Mouse (Mus musculus) CH12.LX (cell line): ENCODE results near the gene Ski. TPM values are rescaled to one million over a fixed set of nuclear protein-coding genes. Genes with fewer than 3 reads are reported as not detected.

ENCODE experiments used
- DNase-seq: peaks from one replicate; pipeline ENCODE4 v3.0.0-alpha.2; 2013; ENCODE audit errors: extremely low read depth
- H3K27ac ChIP-seq: 2 replicates; pipeline ENCODE4 v1.5.1; 2012; ENCODE audit warnings: low read depth, mild to moderate bottlenecking, control low read depth, moderate library complexity; ENCODE audit not compliant: insufficient read depth
- H3K27me3 ChIP-seq: replicated peaks from 2 replicates; pipeline ENCODE3; 2012; ENCODE audit warnings: inconsistent platforms
- H3K36me3 ChIP-seq, 2 experiments: replicated peaks in 1 of 2; 2 replicates each; pipeline versions ENCODE3 to v1.6.1; 2012; ENCODE audit warnings: inconsistent platforms in 1 of 2, low read length in 1 of 2, mild to moderate bottlenecking in 1 of 2, mixed read lengths in 1 of 2, moderate library complexity in 1 of 2; ENCODE audit not compliant: control insufficient read depth in 1 of 2, insufficient read depth in 1 of 2
- H3K4me1 ChIP-seq, 2 experiments: 2 replicates each; pipeline ENCODE4 v1.6.1; 2012; ENCODE audit warnings: inconsistent platforms in 1 of 2, moderate library complexity in 1 of 2; ENCODE audit not compliant: insufficient read depth in 2 of 2, control insufficient read depth in 1 of 2
- H3K4me2 ChIP-seq: 2 replicates; pipeline ENCODE4 v1.6.1; 2012; ENCODE audit warnings: low read depth, mild to moderate bottlenecking, control low read depth; ENCODE audit not compliant: poor library complexity, insufficient read depth, severe bottlenecking
- H3K4me3 ChIP-seq, 3 experiments: fragments of 150-350 bp in 1 of 3; sonication (generic) in 1 of 3; replicated peaks in 1 of 3; 2 replicates each; pipeline versions ENCODE3 to v1.5.1; 2011 to 2012; ENCODE audit warnings: low read depth in 2 of 3, low read length in 2 of 3, mild to moderate bottlenecking in 2 of 3, moderate library complexity in 2 of 3, control low read depth in 1 of 3, improper control_type of control experiment in 1 of 3, inconsistent platforms in 1 of 3, mixed read lengths in 1 of 3; ENCODE audit not compliant: poor library complexity in 1 of 3
- H3K79me2 ChIP-seq: replicated peaks from 2 replicates; pipeline ENCODE4 v1.6.1; 2012; ENCODE audit warnings: mild to moderate bottlenecking, moderate library complexity; ENCODE audit not compliant: control insufficient read depth, poor library complexity, insufficient read depth, severe bottlenecking; ENCODE audit errors: extremely low read depth
- H3K9ac ChIP-seq: 2 replicates; pipeline ENCODE4 v1.6.1; 2012; ENCODE audit warnings: low read depth, mild to moderate bottlenecking, control low read depth, moderate library complexity; ENCODE audit not compliant: insufficient read depth
- H3K9me3 ChIP-seq: replicated peaks from 2 replicates; pipeline ENCODE3; 2012; ENCODE audit warnings: low read length, inconsistent platforms, mixed read lengths
- ELF1 ChIP-seq: IDR thresholded peaks from 2 replicates; pipeline ENCODE4 v1.6.1; 2014; ENCODE audit warnings: low read depth, mild to moderate bottlenecking, inconsistent platforms, low read length, improper control_type of control experiment
- ETS1 ChIP-seq: conservative IDR thresholded peaks from 2 replicates; pipeline ENCODE4 v1.6.1; 2012; ENCODE audit warnings: low read depth, mild to moderate bottlenecking, inconsistent platforms, low read length, improper control_type of control experiment, moderate library complexity
- HCFC1 ChIP-seq: IDR thresholded peaks from 2 replicates; pipeline ENCODE4 v1.6.1; 2012; ENCODE audit warnings: low read depth, mild to moderate bottlenecking, inconsistent platforms, low read length, improper control_type of control experiment
- MAX ChIP-seq: IDR thresholded peaks from 2 replicates; pipeline ENCODE4 v1.6.1; 2011; ENCODE audit warnings: low read length, improper control_type of control experiment
- POLR2A ChIP-seq: IDR thresholded peaks from 2 replicates; pipeline ENCODE4 v1.6.1; 2011; ENCODE audit warnings: low read depth, mild to moderate bottlenecking, improper control_type of control experiment, low read length
- ZC3H11A ChIP-seq: IDR thresholded peaks from 2 replicates; pipeline ENCODE4 v1.6.1; 2012; ENCODE audit warnings: low read depth, mild to moderate bottlenecking, inconsistent platforms, low read length, improper control_type of control experiment
- dilution Hi-C: fragments of 300-500 bp; cut with MboI; formaldehyde crosslinking; loops from 2 replicates; pipeline ENCODE4 v1.14.3; 2020; ENCODE audit warnings: low sequenced_read_pairs; ENCODE audit not compliant: extremely low pct_unique_long_range_greater_than_20kb, extremely low pct_ligation_motif_present
- in situ Hi-C: fragments of 300-500 bp; cut with MboI; formaldehyde crosslinking; loops from 3 replicates; pipeline ENCODE4 v1.14.3; 2019; ENCODE audit warnings: low sequenced_read_pairs, low pct_ligation_motif_present, low pct_unique_long_range_greater_than_20kb, mixed read lengths
- polyA plus RNA-seq: library from polyadenylated mRNA; unstranded; fragments of >175 nt; gene quantifications from 2 replicates; pipeline ENCODE4 v1.2.1, GENCODE M21; 2012; ENCODE audit warnings: low read depth; ENCODE audit not compliant: insufficient read length
- total RNA-seq, 2 experiments: library from RNA; depleted of rRNA; stranded (reverse); fragments of 300-350 nt in 1 of 2; fragments of >200 nt in 1 of 2; gene quantifications; 2 replicates each; pipeline ENCODE4 v1.2.3; 2012 to 2014

Gene Ski
- total and polyA plus RNA-seq, 3 experiments: 4.1 to 17.9 (median 10.1) TPM

DNA sequence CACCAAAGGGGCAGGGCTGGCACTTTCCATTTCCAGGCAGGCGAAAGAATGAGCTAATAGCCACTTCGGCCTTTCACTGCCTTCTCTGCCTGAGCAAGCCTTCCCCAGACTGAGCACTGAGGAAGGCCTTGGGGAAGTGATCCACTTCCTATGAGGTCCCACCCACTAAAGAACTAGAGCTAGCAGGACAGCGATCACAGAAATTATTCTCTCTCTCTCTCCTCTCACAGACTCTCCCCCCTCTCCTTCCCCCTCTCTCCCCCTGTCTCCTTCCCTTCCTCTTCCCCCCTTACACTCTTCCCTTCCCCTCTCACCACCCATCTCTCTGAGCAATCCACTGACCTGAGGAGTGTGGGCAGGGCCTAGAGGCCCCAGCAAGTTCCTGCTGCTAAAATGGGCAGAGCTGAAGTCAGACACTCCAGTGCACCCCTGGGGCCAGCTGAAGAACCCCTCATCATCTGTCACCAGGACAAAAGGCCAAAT is 35.2 kb downstream of the Ski start:
- Histone ChIP-seq H3K79me2 (peaks cover 81% of the 10 kb centered on the region), H3K27me3 (no peaks in the 10 kb centered on the region), H3K9ac (no peak overlapping the region), H3K36me3 (peaks cover 0 to 27% of the 10 kb centered on the region in 2 experiments), H3K4me2 (peak overlapping the region; percentile 69), H3K4me3 (no peak overlapping the region), H3K9me3 (no peaks in the 10 kb centered on the region), H3K27ac (peak overlapping the region; percentile 42), H3K4me1 (peaks cover 54 to 96% of the 10 kb centered on the region in 2 experiments)
- peak; percentile 51 for DNase-seq
- in situ Hi-C loops: no loop called here
- dilution Hi-C loops: no loop called here
- TF ChIP-seq ETS1 (peak; percentile 25; the same call in 1 of the 2 replicates), ELF1 (no peak)

DNA sequence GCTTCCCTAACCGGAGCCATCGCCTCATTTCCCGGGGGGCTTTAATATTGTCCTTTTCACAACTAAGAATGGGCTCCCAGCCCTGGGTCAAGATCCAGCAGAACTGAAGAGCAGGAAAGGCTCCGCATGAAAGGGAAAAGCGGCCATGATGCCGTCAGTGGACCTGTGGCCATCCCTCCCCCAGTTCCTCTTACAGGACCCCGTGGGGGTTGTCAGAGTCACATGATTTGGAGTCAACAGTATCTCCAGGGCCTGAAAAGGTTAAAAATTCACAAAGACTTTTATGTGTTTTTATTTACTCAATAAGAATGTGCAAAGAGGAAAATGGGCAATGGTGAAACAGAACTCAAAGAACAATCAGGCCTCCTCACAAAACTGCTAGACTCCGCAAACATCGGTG is 36.5 kb downstream of the Ski start:
- no peaks in the 10 kb centered on the region for H3K27me3 ChIP-seq
- TF ChIP-seq HCFC1 (no peak), POLR2A (no peak)
- TF ChIP-seq, all 38 proteins: peak for 0
- Histone ChIP-seq H3K4me1 (peaks cover 47 to 87% of the 10 kb centered on the region in 2 experiments), H3K79me2 (peaks cover 72% of the 10 kb centered on the region), H3K4me3 (no peak overlapping the region), H3K36me3 (peaks cover 0 to 21% of the 10 kb centered on the region in 2 experiments), H3K9me3 (no peaks in the 10 kb centered on the region), H3K9ac (no peak overlapping the region), H3K27ac (no peak overlapping the region), H3K4me2 (no peak overlapping the region)
- no peak for DNase-seq
- dilution Hi-C loops: no loop called here
- in situ Hi-C loops: no loop called here

DNA sequence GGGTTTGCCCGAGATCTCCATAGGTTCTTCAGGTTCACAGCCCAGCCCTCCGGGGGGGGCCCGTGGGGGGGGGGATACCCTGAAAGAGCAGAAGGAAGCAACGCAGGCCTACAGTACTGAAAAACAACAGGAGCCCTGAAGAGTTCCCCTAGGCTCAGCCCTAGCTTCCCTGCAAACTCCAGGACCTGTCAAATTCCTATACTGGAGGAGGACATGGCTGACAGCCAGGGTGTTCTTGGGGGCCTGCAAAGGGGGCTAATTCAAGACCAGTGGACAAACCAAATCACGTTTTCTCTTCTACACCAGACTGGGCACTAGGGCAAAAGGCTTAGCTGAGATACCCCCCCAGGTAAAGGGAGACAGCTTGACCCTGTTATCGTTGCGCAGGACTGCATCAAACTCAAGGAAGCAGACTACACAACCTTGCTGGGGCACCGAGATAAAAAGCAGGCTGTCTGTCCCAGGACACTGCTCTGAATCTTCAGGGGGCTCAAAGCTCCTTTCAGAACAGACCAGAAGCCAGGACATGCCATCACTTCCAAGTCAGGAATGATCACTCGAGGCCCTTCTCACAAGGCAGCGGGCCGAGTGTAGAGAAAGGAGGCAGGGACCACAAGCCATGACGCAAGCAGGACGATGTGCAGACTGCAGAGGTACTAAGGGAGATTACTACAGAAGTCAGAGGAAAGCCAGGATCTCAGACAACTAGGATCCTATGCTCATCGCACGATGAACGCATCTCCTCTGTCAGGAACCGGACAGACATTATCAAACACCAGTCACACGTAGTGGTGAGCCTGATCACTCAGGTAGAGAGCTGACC is 37.9 kb downstream of the Ski start:
- Histone ChIP-seq H3K27me3 (no peaks in the 10 kb centered on the region), H3K36me3 (peaks cover 0 to 25% of the 10 kb centered on the region in 2 experiments), H3K9ac (no peak overlapping the region), H3K9me3 (no peaks in the 10 kb centered on the region), H3K27ac (no peak overlapping the region), H3K79me2 (peaks cover 64% of the 10 kb centered on the region), H3K4me2 (no peak overlapping the region), H3K4me3 (no peak overlapping the region), H3K4me1 (peaks cover 40 to 81% of the 10 kb centered on the region in 2 experiments)
- in situ Hi-C loops (no loop called here), dilution Hi-C loops (no loop called here)
- DNase-seq: no peak
- TF ChIP-seq MAX (no peak), ZC3H11A (no peak), HCFC1 (no peak)
